Mouse (Mus musculus) heart, embryonic 12.5 days (tissue): ENCODE measurements around the gene Hist1h4m. TPM values are rescaled to one million over a fixed set of nuclear protein-coding genes. Genes with fewer than 3 reads are reported as not detected.
"Not testable (repeated sequence)": the region's sequence is repeated elsewhere in the genome, so short reads cannot be mapped to it uniquely, and the experiment has no call there.

Experiments
- ATAC-seq: fragments of 200-750 bp; cut with Nextera tagmentation; 2 replicates; pipeline ENCODE4 v1.8.0; 2017; ENCODE audit warnings: moderate TSS enrichment, moderate library complexity; ENCODE audit not compliant: insufficient number of reproducible peaks, low FRiP score
- H3K27ac ChIP-seq: fragments of 300-500 bp; sonication (generic); 2 replicates; pipeline ENCODE4 v1.5.1; 2016; ENCODE audit warnings: mild to moderate bottlenecking, moderate library complexity; ENCODE audit not compliant: poor library complexity, severe bottlenecking
- H3K27me3 ChIP-seq: fragments of 300-500 bp; sonication (generic); replicated peaks from 2 replicates; pipeline ENCODE4 v1.6.1; 2016; ENCODE audit warnings: mild to moderate bottlenecking, moderate library complexity
- H3K36me3 ChIP-seq: fragments of 300-500 bp; sonication (generic); 2 replicates; pipeline ENCODE4 v1.6.1; 2016; ENCODE audit warnings: mild to moderate bottlenecking, moderate library complexity
- H3K4me1 ChIP-seq: fragments of 300-500 bp; sonication (generic); replicated peaks from 2 replicates; pipeline ENCODE4 v1.6.1; 2016; ENCODE audit warnings: mild to moderate bottlenecking
- H3K4me2 ChIP-seq: fragments of 300-500 bp; sonication (generic); 2 replicates; pipeline ENCODE4 v1.6.1; 2016; ENCODE audit warnings: mild to moderate bottlenecking, moderate library complexity
- H3K4me3 ChIP-seq: fragments of 300-500 bp; sonication (generic); 2 replicates; pipeline ENCODE4 v1.5.1; 2016; ENCODE audit warnings: mild to moderate bottlenecking
- H3K9ac ChIP-seq: fragments of 300-500 bp; sonication (generic); 2 replicates; pipeline ENCODE4 v1.6.1; 2016; ENCODE audit warnings: mild to moderate bottlenecking, moderate library complexity
- H3K9me3 ChIP-seq: fragments of 300-500 bp; sonication (generic); replicated peaks from 2 replicates; pipeline ENCODE4 v1.6.1; 2016; ENCODE audit warnings: mild to moderate bottlenecking, moderate library complexity
- WGBS: fragments of 180-500 bp; shearing (Covaris S2); methylation state at CpG from one replicate; pipeline ENCODE4 v1.1.7; 2016; 5-methylcytosine and 5-hydroxymethylcytosine counted together
- polyA plus RNA-seq: library from polyadenylated mRNA; unstranded; fragments of >200 nt; fragmentation: Nextera tagmentation; extraction: Ambion mirVana; gene quantifications from 2 replicates; pipeline ENCODE4 v1.2.1, GENCODE M21; 2016

Hist1h4m gene
- polyA plus RNA-seq, 1 experiment from 2014 or later, result not detected

GRCm38 (mm10) chr13:21812092-21812491 lies 546 bp downstream of the Hist1h4m start:
- Histone ChIP-seq H3K4me2 (peak overlapping the region; percentile 53), H3K4me3 (peak overlapping the region; percentile 25; the same call in 1 of the 2 replicates), H3K9ac (peak overlapping the region; percentile 45; the same call in 1 of the 2 replicates)
- not testable (repeated sequence) for H3K9me3 ChIP-seq, H3K4me1 ChIP-seq, H3K27me3 ChIP-seq, H3K27ac ChIP-seq, H3K36me3 ChIP-seq
- ATAC-seq, result peak; percentile 37; the same call in 1 of the 2 replicates
- WGBS, result 0% methylated on average over 14 of the region's 14 CpGs

GRCm38 (mm10) chr13:21820082-21820890 lies 8.7 kb downstream of the Hist1h4m start:
- not testable (repeated sequence) for H3K9ac ChIP-seq, H3K9me3 ChIP-seq, H3K27me3 ChIP-seq, H3K4me1 ChIP-seq, H3K4me3 ChIP-seq, H3K36me3 ChIP-seq, H3K4me2 ChIP-seq, H3K27ac ChIP-seq, ATAC-seq
- WGBS, result 71% methylated on average over 7 of the region's 16 CpGs

GRCm38 (mm10) chr13:21828511-21828910 lies 17.0 kb downstream of the Hist1h4m start:
- H3K4me1 ChIP-seq, result no peaks in the 10 kb centered on the region
- no peak overlapping the region for H3K9ac ChIP-seq
- no peak overlapping the region for H3K4me3 ChIP-seq
- no peaks in the 10 kb centered on the region for H3K36me3 ChIP-seq
- no peaks in the 10 kb centered on the region for H3K27me3 ChIP-seq
- no peak overlapping the region for H3K4me2 ChIP-seq
- no peak overlapping the region for H3K27ac ChIP-seq
- ATAC-seq, result no peak
- no peaks in the 10 kb centered on the region for H3K9me3 ChIP-seq
- WGBS, result 79% methylated on average over 3 of the region's 3 CpGs

GRCm38 (mm10) chr13:21830344-21830743 lies 18.8 kb downstream of the Hist1h4m start:
- peak overlapping the region; percentile 25; the same call in 1 of the 2 replicates for H3K4me2 ChIP-seq
- H3K27ac ChIP-seq, result no peak overlapping the region
- 88% methylated on average over 10 of the region's 10 CpGs for WGBS

GRCm38 (mm10) chr13:21831418-21832394 lies 20.2 kb downstream of the Hist1h4m start, which contains the start of gene Hist1h4n:
Hist1h4n (minus strand) TSS chr13:21832196.
- ATAC-seq, result peak; percentile 85
- 0% methylated on average over 25 of the region's 58 CpGs for WGBS
- H3K9ac ChIP-seq, H3K27me3 ChIP-seq, H3K4me1 ChIP-seq, H3K36me3 ChIP-seq, H3K9me3 ChIP-seq: not testable (repeated sequence)
- Histone ChIP-seq H3K27ac (peak within 1 kb of the TSS; percentile 27; the same call in 1 of the 2 replicates), H3K4me3 (peak within 1 kb of the TSS; percentile 23), H3K4me2 (peak within 1 kb of the TSS; percentile 57)

More at GRCm38 (mm10) chr13:21830344-21830743, 18.8 kb downstream of the Hist1h4m start:
- no peak for ATAC-seq
- Histone ChIP-seq H3K9ac (no peak overlapping the region), H3K4me3 (no peak overlapping the region), H3K36me3 (no peaks in the 10 kb centered on the region), H3K4me1 (no peaks in the 10 kb centered on the region), H3K27me3 (no peaks in the 10 kb centered on the region), H3K9me3 (no peaks in the 10 kb centered on the region)

GRCm38 (mm10) chr13:21833461-21833860 lies 21.9 kb downstream of the Hist1h4m start, which contains the start of the genes Hist1h2ap and Hist1h2br:
Hist1h2ap (minus strand) TSS chr13:21833507.
Hist1h2br (plus strand) TSS chr13:21833743.
- not testable (repeated sequence) for H3K27me3 ChIP-seq, H3K4me3 ChIP-seq, H3K36me3 ChIP-seq, H3K9ac ChIP-seq, H3K9me3 ChIP-seq, H3K4me1 ChIP-seq, H3K4me2 ChIP-seq, H3K27ac ChIP-seq
- WGBS, result no CpG with 5 or more reads among the region's 24 CpGs
- ATAC-seq, result peak; percentile 93

- not testable (repeated sequence) for H3K9me3 ChIP-seq, H3K4me3 ChIP-seq, H3K4me1 ChIP-seq, H3K27me3 ChIP-seq, H3K4me2 ChIP-seq, H3K36me3 ChIP-seq, H3K27ac ChIP-seq, H3K9ac ChIP-seq
- no CpG with 5 or more reads among the region's 4 CpGs for WGBS
- ATAC-seq, result peak; percentile 68
These were observed 29.0 kb downstream of the Hist1h4m start for GRCm38 (mm10) chr13:21840508-21840907.

- not testable (repeated sequence) for H3K4me1 ChIP-seq, H3K9me3 ChIP-seq, H3K9ac ChIP-seq, H3K27me3 ChIP-seq, H3K4me2 ChIP-seq, H3K36me3 ChIP-seq, ATAC-seq, H3K27ac ChIP-seq, H3K4me3 ChIP-seq
These were observed 34.8 kb downstream of the Hist1h4m start for GRCm38 (mm10) chr13:21846356-21846755.

- ATAC-seq, result no peak
- Histone ChIP-seq H3K9ac (no peak overlapping the region), H3K27ac (no peak overlapping the region), H3K4me2 (no peak overlapping the region), H3K36me3 (no peaks in the 10 kb centered on the region), H3K4me3 (no peak overlapping the region), H3K27me3 (no peaks in the 10 kb centered on the region), H3K9me3 (no peaks in the 10 kb centered on the region), H3K4me1 (peaks cover 12% of the 10 kb centered on the region)
- WGBS, result 22% methylated on average over 8 of the region's 8 CpGs
These were observed 36.3 kb downstream of the Hist1h4m start for GRCm38 (mm10) chr13:21847883-21848282.

GRCm38 (mm10) chr13:21850696-21851095 lies 39.1 kb downstream of the Hist1h4m start:
- H3K27me3 ChIP-seq, H3K4me2 ChIP-seq, H3K27ac ChIP-seq, H3K4me3 ChIP-seq, H3K9ac ChIP-seq, ATAC-seq, H3K36me3 ChIP-seq, H3K9me3 ChIP-seq: not testable (repeated sequence)
- H3K4me1 ChIP-seq, result peaks cover 15% of the 10 kb centered on the region
- WGBS, result 38% methylated on average over 1 of the region's 1 CpGs
